Mouse (Mus musculus): ENCODE measurements around the gene Pih1d1.

DNA sequence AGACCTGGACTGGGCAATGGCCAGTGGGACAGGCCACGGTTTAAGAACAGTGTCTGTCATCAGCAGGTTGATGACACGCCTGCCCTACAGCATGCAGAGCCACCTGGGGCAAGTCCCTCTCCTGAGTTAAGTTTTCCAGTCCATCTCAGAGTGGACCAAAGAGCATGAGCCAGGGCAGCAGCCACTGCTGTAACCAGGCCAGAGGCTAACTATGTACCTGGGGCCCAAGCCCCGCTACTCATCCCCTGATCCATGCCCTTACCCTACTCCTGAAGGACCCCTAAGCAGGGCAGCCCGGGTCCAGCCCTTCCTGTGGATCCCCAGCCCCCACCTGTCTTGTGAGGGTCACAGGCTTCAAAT, 42.1 kb downstream of the Pih1d1 start:
- TF ChIP-seq CTCF (IDR thresholded peaks at IDR 0.05 in 2 of 3, conservative IDR thresholded peaks at IDR 0.05 in 1 of 3; ENCODE audit: control insufficient read depth in 1 of 3, insufficient read depth in 1 of 3, low read depth in 2 of 3, low read length in 3 of 3, poor library complexity in 1 of 3, severe bottlenecking in 1 of 3) (no peak), MAFK (IDR thresholded peaks at IDR 0.05; ENCODE audit: borderline replicate concordance, low read depth, low read length) (no peak), SIN3A (IDR thresholded peaks at IDR 0.05; ENCODE audit: low read length) (no peak), ZNF384 (IDR thresholded peaks at IDR 0.05; ENCODE audit: low read depth, low read length) (no peak), UBTF (IDR thresholded peaks at IDR 0.05; ENCODE audit: borderline replicate concordance, insufficient read depth, low read depth, low read length) (no peak), POLR2A (IDR thresholded peaks at IDR 0.05; ENCODE audit: control insufficient read depth in 1 of 2, insufficient read depth in 1 of 2, low read depth in 1 of 2, low read length in 2 of 2, poor library complexity in 1 of 2) (no peak), MAX (IDR thresholded peaks at IDR 0.05; ENCODE audit: low read length) (no peak), TCF12 (IDR thresholded peaks at IDR 0.05; ENCODE audit: low read depth, low read length) (no peak), GATA1 (IDR thresholded peaks at IDR 0.05; ENCODE audit: low read depth, low read length) (no peak), ELF1 (IDR thresholded peaks at IDR 0.05; ENCODE audit: low read depth, low read length) (no peak)
